ENCODE assay signal across 8 mouse cellular contexts in genomic region chr10:11148884-11149741, GRCm38 (mm10). TPM values are rescaled to one million over a fixed set of nuclear protein-coding genes. Genes with fewer than 3 reads are reported as not detected.
A peak's percentile ranks its signal among the peaks of the same experiment; 100 is the strongest.
DNase-seq lines count a peak whose midpoint lies in the region; ATAC-seq and TF ChIP-seq lines count a peak whose summit lies in the region.

Gene Shprh, plus strand, starts transcription at chr10:11149427.

- peak within 1 kb of the TSS; percentile 76 for H3K4me2 ChIP-seq in kidney, embryonic 14.5 days (replicated peaks; ENCODE audit: low read depth, low read length)
- H3K4me2 ChIP-seq in limb, embryonic 15.5 days = peak within 1 kb of the TSS; percentile 60

- TF ChIP-seq POLR2A in bone marrow macrophage, adult 2 months (IDR thresholded peaks at IDR 0.05; ENCODE audit: borderline replicate concordance, low read depth, low read length) = no peak
- TF ChIP-seq POLR2A in embryonic fibroblast, embryonic 13.5 days (IDR thresholded peaks at IDR 0.05; ENCODE audit: low read depth, low read length) = peak; percentile 82

- peaks cover 5% of the 10 kb centered on the region for H3K4me1 ChIP-seq in bone marrow macrophage, adult 2 months (ENCODE audit: control insufficient read depth, insufficient read depth, low read length)
- H3K4me1 ChIP-seq in embryonic fibroblast, embryonic 13.5 days (ENCODE audit: control insufficient read depth, insufficient read depth, low read length) = no peaks in the 10 kb centered on the region
- peaks cover 11% of the 10 kb centered on the region; the same call in 1 of the 2 replicates for H3K4me1 ChIP-seq in kidney, embryonic 14.5 days (ENCODE audit: control insufficient read depth, insufficient read depth, low read length)
- H3K4me1 ChIP-seq in limb, embryonic 15.5 days = peaks cover 13% of the 10 kb centered on the region

- peak; percentile 100 for DNase-seq in A20 (ENCODE audit: low read depth, low spot score)
- DNase-seq in heart, adult 9 months (ENCODE audit: low spot score in 2 of 2) = peak; percentile 98 to 99
- DNase-seq in monocyte, adult 2 months (ENCODE audit: low read depth in 1 of 2, low spot score in 2 of 2) = peak; percentile 93 to 96
- DNase-seq in spleen, postnatal 36 days (ENCODE audit: low spot score in 2 of 2) = peak; percentile 98 to 99

- peak; percentile 100 for ATAC-seq in kidney, embryonic 14.5 days (ENCODE audit: low FRiP score, low TSS enrichment)
- peak; percentile 100 for ATAC-seq in limb, embryonic 15.5 days (ENCODE audit: insufficient number of reproducible peaks, low FRiP score, low TSS enrichment, low read depth)

- peak within 1 kb of the TSS; percentile 56; the same call in 1 of the 2 replicates for H3K27ac ChIP-seq in bone marrow macrophage, adult 2 months (ENCODE audit: insufficient read depth, low read depth, low read length)
- no peak within 1 kb of the TSS for H3K27ac ChIP-seq in embryonic fibroblast, embryonic 13.5 days (ENCODE audit: insufficient read depth, low read length)
- H3K27ac ChIP-seq in kidney, embryonic 14.5 days (ENCODE audit: low read depth, low read length) = peak within 1 kb of the TSS; percentile 59; the same call in 1 of the 2 replicates
- H3K27ac ChIP-seq in limb, embryonic 15.5 days = peak within 1 kb of the TSS; percentile 80

- TF ChIP-seq CTCF in bone marrow macrophage, adult 2 months (IDR thresholded peaks at IDR 0.05; ENCODE audit: low read depth, low read length) = no peak
- TF ChIP-seq CTCF in embryonic fibroblast, embryonic 13.5 days (IDR thresholded peaks at IDR 0.05; ENCODE audit: borderline replicate concordance, insufficient read depth, low read length) = no peak

- H3K4me3 ChIP-seq in bone marrow macrophage, adult 2 months (ENCODE audit: insufficient read depth, low read length) = peak within 1 kb of the TSS; percentile 74
- peak within 1 kb of the TSS; percentile 91 for H3K4me3 ChIP-seq in embryonic fibroblast, embryonic 13.5 days (ENCODE audit: insufficient read depth, low read length)
- H3K4me3 ChIP-seq in kidney, embryonic 14.5 days (ENCODE audit: low read length) = peak within 1 kb of the TSS; percentile 65
- peak within 1 kb of the TSS; percentile 66 for H3K4me3 ChIP-seq in limb, embryonic 15.5 days

- WGBS in kidney, embryonic 14.5 days = 2% methylated on average over 60 of the region's 60 CpGs
- whole genome bisulfite sequencing in limb, embryonic 15.5 days = under 1% methylated on average over 53 of the region's 60 CpGs

- peak within 1 kb of the TSS; percentile 74 for H3K9ac ChIP-seq in kidney, embryonic 14.5 days (ENCODE audit: low read depth, low read length)
- peak within 1 kb of the TSS; percentile 76 for H3K9ac ChIP-seq in limb, embryonic 15.5 days

- no peaks in the 10 kb centered on the region for H3K27me3 ChIP-seq in kidney, embryonic 14.5 days (ENCODE audit: control insufficient read depth, insufficient read depth, low read length)
- no peaks in the 10 kb centered on the region for H3K27me3 ChIP-seq in limb, embryonic 15.5 days

- H3K9me3 ChIP-seq in kidney, embryonic 14.5 days (ENCODE audit: control insufficient read depth, low read length) = no peaks in the 10 kb centered on the region
- no peaks in the 10 kb centered on the region for H3K9me3 ChIP-seq in limb, embryonic 15.5 days

- H3K36me3 ChIP-seq in kidney, embryonic 14.5 days (ENCODE audit: control insufficient read depth, insufficient read depth, low read length) = peaks cover 14% of the 10 kb centered on the region; the same call in 1 of the 2 replicates
- peaks cover 15% of the 10 kb centered on the region; the same call in 1 of the 2 replicates for H3K36me3 ChIP-seq in limb, embryonic 15.5 days

RNA-seq across cellular contexts. Expression of gene Shprh, which starts in this region (rescaled TPM):
- polyA plus RNA-seq in bone marrow macrophage, adult 2 months (2012; ENCODE audit: insufficient read depth, insufficient read length, missing spikeins) = 13.8 and 15.1 TPM in 2 replicates
- 21.3 and 22.3 TPM in 2 replicates for polyA plus RNA-seq in embryonic fibroblast, embryonic 13.5 days (2011; ENCODE audit: insufficient read length, low read depth, missing spikeins)
- polyA plus RNA-seq in kidney, embryonic 14.5 days (2014; fragmentation: Nextera tagmentation; extraction: Ambion mirVana) = 18.0 and 27.2 TPM in 2 replicates
- 15.5 and 17.2 TPM in 2 replicates for polyA plus RNA-seq in limb, embryonic 15.5 days (2015; fragmentation: Nextera tagmentation; extraction: Ambion mirVana)
